Mouse (Mus musculus) CH12.LX (cell line): ENCODE results near the gene Unc80.

Source experiments
- CHD1 ChIP-seq: IDR thresholded peaks from 2 replicates; pipeline ENCODE4 v1.6.1; 2012; ENCODE audit warnings: low read depth, low read length, improper control_type of control experiment, inconsistent platforms
- CTCF ChIP-seq, 2 experiments: IDR thresholded peaks in 1 of 2; conservative IDR thresholded peaks in 1 of 2; 2 replicates each; pipeline ENCODE4 v1.5.1; 2011 to 2012; ENCODE audit warnings: low read depth in 2 of 2, low read length in 2 of 2, improper control_type of control experiment in 1 of 2, inconsistent platforms in 1 of 2, mild to moderate bottlenecking in 1 of 2, moderate library complexity in 1 of 2
- HCFC1 ChIP-seq: IDR thresholded peaks from 2 replicates; pipeline ENCODE4 v1.6.1; 2012; ENCODE audit warnings: low read depth, mild to moderate bottlenecking, inconsistent platforms, low read length, improper control_type of control experiment
- MEF2A ChIP-seq: IDR thresholded peaks from 2 replicates; pipeline ENCODE4 v1.6.1; 2014; ENCODE audit warnings: low read depth, mild to moderate bottlenecking, inconsistent platforms, low read length, improper control_type of control experiment, borderline replicate concordance
- POLR2A ChIP-seq: IDR thresholded peaks from 2 replicates; pipeline ENCODE4 v1.6.1; 2011; ENCODE audit warnings: low read depth, mild to moderate bottlenecking, improper control_type of control experiment, low read length
- USF2 ChIP-seq: conservative IDR thresholded peaks from 2 replicates; pipeline ENCODE4 v1.6.1; 2011; ENCODE audit warnings: low read depth, low read length, improper control_type of control experiment
- ZMIZ1 ChIP-seq: IDR thresholded peaks from 2 replicates; pipeline ENCODE4 v1.6.1; 2012; ENCODE audit warnings: low read depth, mild to moderate bottlenecking, inconsistent platforms, low read length, improper control_type of control experiment

DNA sequence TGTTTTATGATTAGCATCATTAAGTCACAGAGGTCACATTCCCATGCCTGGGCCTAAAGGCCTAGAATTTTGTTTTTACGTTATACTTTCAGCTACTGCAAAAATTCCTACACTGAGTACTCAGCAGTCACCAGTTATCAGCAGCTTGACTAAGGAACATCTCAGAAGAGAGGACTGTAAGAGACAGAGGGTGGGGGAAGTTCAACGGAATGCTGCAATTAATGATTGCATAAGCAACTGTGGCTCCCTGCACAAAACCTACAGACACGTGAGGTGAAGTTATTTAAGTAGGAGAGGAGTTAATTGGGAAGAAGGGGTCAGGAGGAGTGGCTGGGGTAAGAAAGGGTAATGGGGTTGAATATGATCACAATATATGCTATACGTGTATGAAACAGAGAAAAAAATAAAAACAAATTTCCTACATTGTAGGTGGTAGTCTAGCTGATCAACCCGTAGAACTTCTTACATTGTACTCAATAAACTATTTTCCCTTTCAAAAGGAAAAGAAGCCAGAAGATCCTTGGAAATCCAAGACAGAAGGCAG lies 232.1 kb downstream of the Unc80 start:
- TF ChIP-seq CTCF (conservative IDR thresholded peaks at IDR 0.05 in 1 of 2, IDR thresholded peaks at IDR 0.05 in 1 of 2; ENCODE audit: low read depth in 2 of 2, low read length in 2 of 2) = no peak
- TF ChIP-seq MEF2A = no peak
- TF ChIP-seq POLR2A = no peak
- no peak for TF ChIP-seq HCFC1
- no peak for TF ChIP-seq USF2
- TF ChIP-seq CHD1 = no peak
- no peak for TF ChIP-seq ZMIZ1
